Mouse (Mus musculus): ENCODE data around the gene Esrrg.

DNA sequence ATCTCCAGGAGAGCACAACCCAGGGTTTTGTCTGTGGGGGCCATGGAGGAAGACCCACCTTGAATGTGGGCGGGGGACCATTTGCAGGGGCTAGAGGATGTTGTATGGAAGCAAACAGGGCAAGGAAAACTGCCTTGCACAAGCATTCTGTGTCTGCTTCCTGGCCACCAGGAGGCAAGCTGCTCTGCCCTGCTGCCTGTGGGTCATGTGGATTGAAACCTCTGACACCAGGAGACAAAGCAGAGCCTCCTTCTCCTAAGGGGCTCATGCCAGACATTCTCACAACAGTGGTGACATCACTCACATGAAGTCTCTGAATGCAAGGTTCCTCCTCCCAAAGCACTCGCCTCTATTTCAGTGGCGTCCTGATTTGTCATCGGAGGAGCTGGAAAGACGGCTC lies 234.1 kb downstream of the Esrrg start:
- TF ChIP-seq CTCF (IDR thresholded peaks at IDR 0.05 in 2 of 3, conservative IDR thresholded peaks at IDR 0.05 in 1 of 3; ENCODE audit: control insufficient read depth in 1 of 3, insufficient read depth in 1 of 3, low read depth in 2 of 3, low read length in 3 of 3, poor library complexity in 1 of 3, severe bottlenecking in 1 of 3) (no peak), BHLHE40 (IDR thresholded peaks at IDR 0.05; ENCODE audit: borderline replicate concordance, low read depth, low read length) (no peak), HCFC1 (IDR thresholded peaks at IDR 0.05; ENCODE audit: low read depth, low read length) (no peak), POLR2AphosphoS2 (IDR thresholded peaks at IDR 0.05; ENCODE audit: low read length) (no peak), POLR2A (IDR thresholded peaks at IDR 0.05; ENCODE audit: control insufficient read depth in 1 of 2, insufficient read depth in 1 of 2, low read depth in 1 of 2, low read length in 2 of 2, poor library complexity in 1 of 2) (no peak), ZMIZ1 (IDR thresholded peaks at IDR 0.05; ENCODE audit: low read depth, low read length) (no peak), GATA1 (IDR thresholded peaks at IDR 0.05; ENCODE audit: low read depth, low read length) (no peak), ELF1 (IDR thresholded peaks at IDR 0.05; ENCODE audit: low read depth, low read length) (no peak), MAX (IDR thresholded peaks at IDR 0.05; ENCODE audit: low read length) (no peak), UBTF (IDR thresholded peaks at IDR 0.05; ENCODE audit: borderline replicate concordance, insufficient read depth, low read depth, low read length) (no peak), ZNF384 (IDR thresholded peaks at IDR 0.05; ENCODE audit: low read depth, low read length) (no peak)
